Mouse (Mus musculus): ENCODE data around the gene Acot9.

DNA sequence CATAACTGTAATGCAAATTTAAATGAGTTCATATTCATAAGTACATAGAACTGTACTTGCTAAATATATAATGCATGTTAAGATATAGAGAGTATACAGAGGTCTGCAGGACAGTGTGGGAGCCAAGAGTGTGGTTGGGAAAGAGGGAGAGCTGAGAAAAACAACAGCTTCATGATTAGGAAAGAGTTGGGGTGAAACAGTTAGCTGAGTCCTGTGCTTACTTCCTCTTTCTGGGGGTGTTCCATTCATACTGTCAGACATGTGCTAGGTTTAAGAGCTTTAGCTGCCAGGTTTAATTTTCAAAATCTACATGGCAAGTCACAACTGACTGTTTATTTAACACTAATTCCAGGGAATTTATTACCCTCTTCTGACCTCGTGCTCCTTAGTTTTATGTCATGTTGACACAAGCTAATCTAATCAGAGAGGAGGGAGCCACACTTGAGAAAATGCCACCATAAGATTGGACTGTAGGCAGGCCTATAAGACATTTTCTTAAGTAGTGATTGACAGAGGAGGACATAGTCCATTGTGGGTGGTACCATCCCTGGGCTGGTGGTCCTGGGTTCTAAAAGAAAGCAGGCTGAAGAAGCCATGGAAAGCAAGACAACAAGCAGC is 18.3 kb downstream of the Acot9 start:
- TF ChIP-seq GATA1 (IDR thresholded peaks at IDR 0.05; ENCODE audit: borderline replicate concordance, low read length), result no peak
- no peak for TF ChIP-seq FLI1 (IDR thresholded peaks at IDR 0.05; ENCODE audit: low read length)

Data from megakaryocyte, embryonic 14.5 days (primary cell).